Mouse (Mus musculus) kidney, postnatal 10 days (tissue): Measurements from ENCODE around the gene Elof1.

ENCODE experiments used
- DNase-seq: peaks from one replicate; pipeline ENCODE4 v3.0.0; 2021; ENCODE audit warnings: mixed read lengths

The Elof1 gene

DNA sequence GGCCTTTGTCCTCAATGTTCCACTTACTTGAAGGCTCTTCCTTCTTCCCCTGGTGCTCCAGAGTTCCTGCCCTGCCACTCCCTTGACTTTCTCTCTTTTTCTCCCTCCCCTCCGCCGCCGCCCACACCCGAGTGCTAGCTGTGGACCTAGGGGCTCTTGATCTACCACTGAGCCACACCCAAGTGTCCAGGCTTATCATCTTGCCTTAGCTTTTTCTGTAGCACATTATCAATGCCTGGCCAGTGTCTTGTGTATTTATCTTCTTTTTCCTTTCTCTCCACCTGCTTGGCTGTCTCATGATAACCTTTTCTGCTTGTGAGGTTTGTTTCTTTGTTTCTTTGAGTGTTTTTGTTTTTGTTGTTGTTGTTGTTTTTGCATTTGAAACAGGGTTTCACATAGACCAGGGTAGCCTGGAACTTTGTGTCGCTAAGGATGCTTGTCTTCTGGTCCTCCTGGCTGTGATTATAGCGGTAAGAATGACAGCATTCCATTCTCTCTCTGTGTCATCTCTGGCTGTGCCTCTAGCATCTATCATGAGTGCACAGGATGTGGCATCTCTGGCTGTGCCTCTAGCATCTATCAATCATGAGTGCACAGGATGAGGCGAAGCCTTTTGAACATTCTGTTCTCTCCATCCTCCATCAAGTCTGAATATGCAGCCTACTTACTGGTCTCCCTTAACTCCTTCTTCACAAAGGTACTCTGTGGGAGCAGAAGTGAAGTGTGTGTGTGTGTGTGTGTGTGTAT, 18.8 kb upstream of the Elof1 start, which contains the start of gene Acp5:
Gene Acp5 (minus strand): TSS at position 68 of the 747 bp plus-strand sequence.
- DNase-seq, result no peak

- DNase-seq, result no peak
These were observed 18.1 kb upstream of the Elof1 start for GRCm38 (mm10) chr9:22134988-22135643.

DNA sequence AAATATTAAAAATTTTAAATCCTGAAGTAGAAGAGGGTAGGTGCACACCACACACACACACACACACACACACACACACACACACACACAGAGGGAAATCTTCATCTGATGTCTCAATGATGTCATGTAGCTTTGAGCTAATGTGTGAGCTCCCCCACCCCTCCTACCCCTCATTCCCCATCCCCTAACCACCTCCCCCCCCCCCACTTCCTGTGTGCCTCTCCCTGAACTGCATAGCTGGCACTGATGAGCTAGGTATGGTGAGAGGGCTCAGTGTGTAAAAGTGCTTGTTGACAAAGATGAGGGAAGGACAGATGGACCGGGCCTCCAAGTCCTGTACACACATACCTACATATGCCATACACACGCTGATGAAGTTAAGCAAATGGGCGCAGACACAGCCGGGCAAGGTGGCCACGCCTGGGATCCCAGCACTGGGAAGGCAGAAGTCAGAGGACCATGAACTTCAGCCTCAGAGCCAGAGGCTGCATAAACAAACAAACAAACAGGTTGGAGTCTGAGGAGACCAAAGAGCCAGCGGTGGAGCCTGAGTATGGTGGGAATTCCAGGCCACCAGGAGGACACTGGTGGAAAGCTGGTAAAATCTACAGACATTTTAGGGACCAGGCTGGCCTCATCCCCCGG, 17.4 kb upstream of the Elof1 start:
- DNase-seq, result no peak

DNA sequence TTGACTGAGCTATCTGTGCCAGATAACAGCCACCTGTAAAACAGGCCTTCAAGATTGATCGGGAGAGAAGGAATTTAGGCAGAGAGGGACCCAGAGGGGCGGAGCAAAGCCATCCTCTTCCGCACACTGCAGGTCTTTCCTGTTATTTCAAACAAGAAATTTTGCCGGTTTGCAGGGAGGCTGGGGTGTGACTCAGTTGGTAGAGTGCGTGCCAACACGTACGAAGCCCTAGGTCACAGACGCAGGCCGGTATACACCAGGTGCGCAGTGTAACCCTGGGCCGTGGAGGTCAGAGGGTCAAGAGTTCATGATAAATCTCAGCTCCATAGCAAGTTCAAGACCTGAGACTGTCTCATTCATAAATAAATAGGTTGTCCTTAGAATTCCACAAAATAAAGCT, 15.2 kb upstream of the Elof1 start:
- DNase-seq, result no peak

DNA sequence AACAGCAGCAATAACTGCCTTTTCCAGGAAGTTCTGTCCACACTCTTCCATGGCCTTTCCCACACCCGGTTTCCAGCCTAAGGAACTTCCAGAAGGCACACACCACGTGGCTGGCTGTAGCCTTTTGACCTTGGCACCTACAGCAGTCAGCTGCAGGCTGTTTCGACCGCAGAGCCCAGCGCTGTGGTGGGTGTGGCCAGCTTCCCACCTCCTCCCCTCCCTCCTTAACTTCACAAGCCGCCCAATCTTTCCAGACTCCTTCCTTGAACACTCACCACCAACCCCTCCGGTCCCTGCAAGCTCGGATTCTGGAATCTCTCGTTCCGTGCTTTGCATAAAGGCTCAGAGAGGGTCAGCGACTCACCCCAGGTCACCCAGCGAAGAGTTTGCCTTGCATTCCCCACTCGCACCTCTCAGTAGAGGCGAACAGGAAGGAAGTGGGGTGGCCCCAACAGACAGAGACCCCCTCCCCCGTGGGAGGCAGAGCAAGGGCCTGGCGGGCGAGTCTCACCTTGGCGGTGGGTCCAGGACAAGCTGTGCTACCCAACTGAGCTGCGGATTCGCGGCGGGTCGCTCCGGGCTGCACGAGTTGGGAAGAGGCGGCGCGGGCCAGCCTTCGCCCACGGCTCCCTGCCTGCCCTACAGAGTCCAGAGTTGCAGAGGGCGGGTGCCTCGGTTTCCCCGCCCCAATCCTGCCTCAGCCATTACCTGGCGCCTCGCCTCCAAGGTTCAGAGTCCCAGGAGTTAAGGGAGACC, 14.4 kb upstream of the Elof1 start:
- DNase-seq, result peak; percentile 72

- DNase-seq, result no peak
These were observed 8.5 kb upstream of the Elof1 start for GRCm38 (mm10) chr9:22125246-22126027.

DNA sequence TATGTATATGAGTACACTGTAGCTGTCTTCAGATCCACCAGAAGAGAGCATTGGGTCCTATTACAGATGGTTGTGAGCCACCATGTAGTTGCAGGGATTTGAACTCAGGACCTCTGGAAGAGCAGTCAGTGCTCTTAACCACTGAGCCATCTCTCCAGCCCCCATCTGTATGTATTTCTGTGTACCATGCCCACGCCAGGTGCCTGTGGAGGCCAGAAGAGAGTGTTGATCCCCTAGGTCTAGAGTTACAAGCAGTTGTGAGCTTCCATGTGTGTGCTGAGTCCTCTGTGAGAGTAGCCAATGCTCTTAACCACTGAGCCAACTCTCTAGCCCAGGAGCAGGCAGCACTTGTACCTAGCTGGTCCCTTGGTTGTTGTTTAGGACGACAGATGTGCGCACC, 7.2 kb upstream of the Elof1 start:
- no peak for DNase-seq

GRCm38 (mm10) chr9:22123069-22123609, 6.2 kb upstream of the Elof1 start:
- no peak for DNase-seq

DNA sequence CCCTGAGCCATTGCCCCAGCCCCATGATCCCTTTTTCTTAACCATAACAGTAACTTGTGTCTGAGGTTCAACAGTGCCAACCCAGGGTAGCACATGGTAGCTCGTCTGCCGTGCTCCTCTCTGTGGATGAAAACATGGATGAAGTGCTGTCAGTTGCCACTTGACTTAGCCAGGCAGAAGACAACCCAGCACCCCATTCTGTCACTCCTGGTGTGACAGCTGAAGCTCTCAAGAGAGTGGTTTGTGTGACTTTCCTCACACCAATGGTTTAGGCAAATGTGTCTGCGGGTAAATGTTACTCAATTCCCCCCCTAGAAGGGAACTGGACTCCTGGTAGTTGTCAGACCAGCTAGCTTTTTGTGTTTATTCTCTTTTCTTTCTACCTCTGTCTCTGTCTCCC, 5.0 kb upstream of the Elof1 start:
- DNase-seq, result no peak

DNA sequence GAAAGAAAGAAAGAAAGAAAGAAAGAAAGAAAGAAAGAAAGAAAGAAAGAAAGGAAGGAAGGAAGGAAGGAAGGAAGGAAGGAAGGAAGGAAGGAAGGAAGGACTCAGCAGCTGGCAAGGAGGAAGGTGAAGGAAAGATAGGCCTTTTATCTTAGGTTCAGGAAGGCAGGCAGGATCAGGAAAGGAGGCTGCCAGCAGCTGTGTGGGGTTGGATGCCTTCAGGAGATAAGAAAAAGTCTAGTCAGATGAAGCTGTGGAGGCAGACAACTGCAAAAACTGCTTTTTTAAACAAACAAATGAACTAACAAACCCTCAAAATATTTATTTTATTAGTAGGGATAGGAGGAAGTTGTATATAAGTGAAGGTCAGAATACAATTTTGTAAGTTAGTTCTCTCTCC, 4.6 kb upstream of the Elof1 start:
- no peak for DNase-seq

GRCm38 (mm10) chr9:22119543-22119942, 2.6 kb upstream of the Elof1 start:
- DNase-seq, result no peak

DNA sequence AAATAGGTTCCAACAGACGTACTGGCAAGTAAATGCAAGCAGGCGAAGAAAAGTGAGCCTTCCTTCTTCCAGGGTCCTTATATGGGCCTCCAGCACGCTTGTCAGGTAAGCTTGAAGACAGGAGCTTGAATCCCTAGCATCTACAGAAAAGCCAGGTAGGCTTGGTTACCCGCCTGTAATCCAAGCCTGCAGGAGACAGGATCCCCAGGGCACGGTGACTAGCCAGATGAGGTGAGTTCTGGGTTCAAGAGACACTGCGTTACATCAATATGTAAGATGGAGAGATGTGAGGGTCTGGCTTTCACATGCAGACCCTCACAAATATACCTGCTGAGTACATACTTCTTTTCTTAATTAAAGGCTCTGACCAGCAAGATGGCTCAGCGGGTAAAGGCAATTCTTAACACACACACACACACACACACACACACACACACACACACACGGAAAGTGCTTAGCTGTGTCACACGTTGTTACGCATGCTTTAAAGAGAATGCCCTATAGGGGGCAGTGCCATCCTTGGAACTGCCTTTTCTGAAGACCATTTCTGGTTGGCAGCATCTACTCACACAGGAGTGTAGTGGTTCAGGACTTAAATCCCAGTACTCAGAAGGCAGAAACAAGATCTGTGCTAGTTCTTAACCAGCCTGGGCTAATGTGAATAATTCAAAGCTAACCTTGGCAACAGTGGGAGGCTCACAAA, 933 bp upstream of the Elof1 start:
- DNase-seq, result peak; percentile 63

- DNase-seq, result no peak
These were observed 886 bp downstream of the Elof1 start for GRCm38 (mm10) chr9:22116086-22116485.

- DNase-seq, result no peak
These were observed 1.3 kb downstream of the Elof1 start for GRCm38 (mm10) chr9:22115635-22116034.

DNA sequence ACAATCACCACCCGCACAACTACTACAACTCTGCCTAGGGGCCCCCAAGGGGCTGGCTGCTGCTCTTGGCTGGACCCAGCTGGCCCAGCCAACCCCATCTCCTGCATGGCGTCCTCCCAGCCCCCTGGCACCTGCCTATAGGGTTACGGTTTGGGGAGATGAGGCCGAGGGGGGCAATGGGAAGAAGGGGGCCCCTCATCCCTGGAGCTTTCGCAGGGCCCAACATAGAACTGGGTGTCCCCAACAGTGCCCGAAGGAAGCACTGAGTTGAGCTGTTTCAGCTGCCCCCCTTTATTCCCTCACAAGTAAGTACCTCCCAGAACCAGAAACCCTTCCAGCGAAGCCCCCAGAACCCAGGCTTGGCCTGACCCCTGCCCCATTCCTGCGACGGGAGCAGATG, 8.8 kb downstream of the Elof1 start:
- DNase-seq, result no peak

DNA sequence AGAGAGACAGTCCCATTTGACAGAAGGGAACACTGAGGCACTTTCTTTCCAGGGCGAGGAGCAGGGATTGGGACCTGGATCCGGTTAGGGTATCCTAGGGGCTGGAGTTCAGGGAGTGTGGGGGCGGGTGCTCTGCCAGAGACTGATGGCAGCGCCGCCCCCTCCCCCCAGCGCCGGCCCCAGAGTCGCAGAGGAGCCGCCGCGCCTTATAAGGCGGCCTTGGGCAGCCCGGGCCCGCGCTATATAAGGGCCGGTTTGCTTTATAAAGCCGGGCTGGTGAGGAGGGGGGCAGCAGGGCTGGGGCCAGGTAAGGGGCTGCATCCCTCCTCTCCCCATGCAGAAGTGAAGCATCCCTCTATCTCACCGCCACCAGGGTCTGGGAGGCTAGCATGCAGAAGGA, 17.1 kb downstream of the Elof1 start:
- DNase-seq, result no peak

DNA sequence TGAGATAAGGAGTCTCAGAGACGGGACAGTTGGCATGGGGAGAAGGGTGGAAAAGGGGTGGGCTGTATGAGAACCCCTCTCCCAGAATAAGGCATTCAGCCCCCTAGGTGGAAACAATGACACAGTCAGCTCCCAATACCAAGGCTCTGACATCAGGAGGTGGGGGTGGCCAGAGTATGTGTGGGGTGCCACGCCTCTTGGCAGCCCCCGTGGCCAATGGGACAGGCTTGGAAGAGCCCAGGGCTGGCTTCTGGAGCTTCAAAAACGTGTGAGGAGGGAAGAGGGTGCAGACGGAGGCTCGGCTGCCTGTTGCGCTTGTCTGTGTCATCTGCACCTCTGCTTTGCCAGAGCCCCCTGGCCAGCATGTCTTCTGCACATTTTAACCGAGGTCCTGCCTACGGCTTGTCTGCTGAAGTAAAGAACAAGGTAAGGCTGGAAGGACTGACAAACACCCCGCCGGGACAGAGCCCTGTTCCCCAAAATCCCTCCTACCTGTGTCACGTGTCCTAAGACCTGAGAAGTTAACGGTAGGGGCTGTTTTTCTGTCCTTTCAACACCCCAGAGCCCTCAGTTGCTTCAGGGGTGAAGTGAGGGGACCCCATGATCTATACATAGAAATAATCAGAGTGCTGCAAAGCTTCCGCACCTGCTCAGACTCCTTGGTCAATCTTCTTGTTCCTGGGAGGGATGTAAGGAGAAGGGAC, 17.8 kb downstream of the Elof1 start, which contains the start of gene Cnn1:
Gene Cnn1 (plus strand): TSS at position 224 of the 704 bp plus-strand sequence.
- DNase-seq, result peak; percentile 47

DNA sequence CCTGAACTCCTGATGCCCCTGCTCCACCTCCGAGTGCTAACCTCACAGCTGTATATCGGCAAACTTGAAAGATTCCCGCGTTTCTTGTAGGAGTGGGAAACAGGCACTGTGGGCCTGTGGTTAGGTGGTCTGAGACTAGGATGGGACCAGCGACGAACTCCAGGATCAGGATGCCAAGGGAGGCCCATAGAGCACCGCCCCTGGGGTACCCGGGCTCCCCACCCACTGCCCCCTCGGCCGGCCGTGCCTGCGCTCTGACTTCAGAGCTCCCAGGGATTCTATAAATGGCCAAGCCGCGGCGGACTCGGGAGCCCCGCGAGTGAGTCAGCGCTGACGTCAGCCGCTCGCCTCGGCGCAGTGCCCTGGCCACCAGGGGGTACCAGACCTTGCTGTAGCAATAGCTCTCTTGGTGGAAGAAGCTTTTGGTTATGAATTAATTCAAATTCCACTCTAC, 21.1 kb downstream of the Elof1 start:
- DNase-seq, result peak; percentile 92

DNA sequence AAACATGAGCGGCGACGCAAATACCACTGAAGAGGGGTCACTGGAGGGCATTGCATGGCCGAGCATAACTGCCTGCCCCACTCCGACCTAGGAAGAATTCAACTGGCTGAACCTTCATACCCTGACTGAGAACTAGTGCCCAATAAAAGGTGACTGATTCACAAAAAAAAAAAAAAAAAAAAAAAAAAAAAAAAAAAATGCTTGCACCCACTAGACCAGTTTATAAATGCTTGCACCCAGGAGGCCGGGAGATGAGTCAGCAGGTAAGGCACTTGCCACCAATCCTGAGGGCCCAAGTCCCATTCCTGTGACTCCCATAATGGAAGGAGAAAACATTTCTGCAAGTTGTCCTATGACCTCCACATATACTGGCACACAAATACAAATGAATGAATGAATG, 24.2 kb downstream of the Elof1 start:
- no peak for DNase-seq

- DNase-seq, result no peak
These were observed 27.0 kb downstream of the Elof1 start for GRCm38 (mm10) chr9:22089986-22090385.

DNA sequence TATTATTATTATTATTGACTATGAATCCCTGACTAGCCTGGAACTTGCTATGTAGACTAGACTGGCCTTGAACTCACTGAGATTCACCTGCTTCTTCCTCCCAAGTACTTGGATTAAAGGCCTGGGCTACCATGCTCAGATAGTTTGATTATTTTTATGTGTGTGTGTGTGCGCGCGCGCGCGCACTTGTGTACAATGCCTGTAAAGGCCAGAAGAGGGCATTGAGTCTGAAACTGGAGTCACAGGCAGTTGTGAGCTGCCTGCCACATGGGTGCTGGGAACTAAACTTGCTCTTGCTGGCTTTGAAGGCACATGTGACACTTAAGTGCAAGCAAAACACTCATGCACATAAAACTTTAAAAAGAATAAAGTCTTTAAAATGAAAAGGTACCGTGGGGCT, 27.7 kb downstream of the Elof1 start:
- no peak for DNase-seq
